Mouse (Mus musculus): ENCODE measurements around the gene Heg1. TPM values are rescaled to one million over a fixed set of nuclear protein-coding genes. Genes with fewer than 3 reads are reported as not detected.
A peak's percentile ranks its signal among the peaks of the same experiment; 100 is the strongest.

Heg1 gene
- polyA plus RNA-seq, 3 experiments from 2014 or later = 28.3 to 33.9 (median 29.1) TPM

GRCm38 (mm10) chr16:33677313-33677690 is 6.9 kb upstream of the Heg1 start:
- ATAC-seq = no peak

GRCm38 (mm10) chr16:33677901-33678300 is 6.3 kb upstream of the Heg1 start:
- no peak for ATAC-seq

- ATAC-seq = no peak
Observed at GRCm38 (mm10) chr16:33680271-33680670, 3.9 kb upstream of the Heg1 start.

GRCm38 (mm10) chr16:33680816-33681215 is 3.4 kb upstream of the Heg1 start:
- ATAC-seq = no peak

DNA sequence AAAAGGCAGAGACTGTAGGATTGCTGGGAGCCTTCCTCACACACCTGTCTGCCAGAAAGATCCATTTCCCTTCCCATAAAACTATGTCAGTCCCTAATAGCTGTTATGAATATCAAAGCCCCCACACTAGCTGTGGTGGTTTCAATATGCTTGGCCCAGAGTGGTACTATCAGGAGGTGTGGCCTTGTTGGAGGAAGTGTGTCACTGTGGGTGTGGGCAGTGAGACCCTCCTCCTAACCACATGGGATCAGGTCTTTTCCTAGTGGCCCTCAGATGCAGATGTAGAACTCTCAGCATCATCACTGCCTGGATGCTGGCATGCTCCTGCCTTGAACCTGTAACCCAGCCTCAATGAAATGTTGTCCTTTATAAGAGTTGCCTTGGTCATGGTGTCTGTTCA is 2.5 kb upstream of the Heg1 start:
- ATAC-seq = no peak

DNA sequence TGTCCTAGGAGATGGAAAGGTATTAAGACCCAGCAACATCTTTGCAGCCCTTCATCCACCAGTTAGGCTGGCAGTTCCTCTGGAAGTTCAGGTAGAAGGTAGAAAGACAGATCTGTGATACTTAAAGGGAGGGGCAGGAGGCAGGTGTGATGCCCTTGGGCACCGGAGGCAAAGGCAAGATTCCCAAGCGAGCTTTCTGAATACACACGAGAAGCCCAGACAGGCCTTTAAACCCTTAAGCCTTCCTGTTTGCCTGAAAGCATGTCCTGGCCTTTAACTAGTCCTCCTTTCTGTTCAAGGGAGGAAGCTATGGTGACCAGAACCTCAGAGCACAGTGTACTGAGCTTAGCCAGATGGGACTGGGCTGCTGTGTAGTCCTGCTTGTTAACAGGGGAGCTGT is 1.5 kb upstream of the Heg1 start:
- no peak for ATAC-seq

DNA sequence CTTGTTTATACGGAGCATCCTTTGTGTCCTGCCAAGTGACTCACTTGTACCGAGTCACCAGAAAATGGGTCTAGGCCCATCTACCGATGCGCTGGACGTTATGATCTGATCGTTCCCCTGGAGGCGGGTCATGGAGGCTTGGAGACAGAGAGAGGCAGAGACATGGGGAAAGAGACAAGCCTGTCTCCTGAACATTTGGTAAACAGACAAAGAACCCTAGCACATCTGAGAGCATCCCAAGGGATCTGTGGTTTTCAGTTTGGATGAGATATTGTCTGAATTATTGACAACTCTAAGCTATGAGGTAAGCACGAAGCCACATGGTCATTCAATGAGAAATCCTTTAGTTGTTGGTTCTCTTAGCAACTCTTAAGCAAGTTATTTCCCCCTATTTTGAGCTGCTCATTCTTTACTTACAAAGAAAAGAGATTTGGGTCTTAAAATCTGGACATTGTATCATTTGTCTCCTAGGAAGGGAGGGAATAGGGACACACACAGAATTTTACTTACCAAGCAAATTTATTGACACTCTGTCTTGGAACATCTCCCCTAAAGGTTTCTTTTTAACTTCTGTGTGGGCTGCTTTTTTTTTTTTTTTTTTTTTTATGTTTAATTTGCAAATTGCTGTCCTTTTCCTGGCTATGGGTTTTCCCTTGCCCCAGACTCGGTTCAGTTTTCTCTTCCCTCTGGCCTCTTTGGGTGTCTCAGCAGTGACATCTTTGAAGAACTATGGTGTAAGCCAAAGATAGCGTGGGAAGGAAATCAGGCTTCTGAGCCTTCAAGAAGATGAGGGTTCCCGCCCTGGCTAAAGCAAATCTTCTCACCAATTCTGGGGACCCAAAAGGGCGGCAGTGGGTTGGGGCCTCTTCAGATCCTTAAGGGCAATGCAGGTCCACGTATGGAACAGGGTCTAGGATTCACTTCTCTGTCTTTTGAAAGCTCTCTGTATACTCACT is 686 bp upstream of the Heg1 start:
- ATAC-seq = peak; percentile 11

DNA sequence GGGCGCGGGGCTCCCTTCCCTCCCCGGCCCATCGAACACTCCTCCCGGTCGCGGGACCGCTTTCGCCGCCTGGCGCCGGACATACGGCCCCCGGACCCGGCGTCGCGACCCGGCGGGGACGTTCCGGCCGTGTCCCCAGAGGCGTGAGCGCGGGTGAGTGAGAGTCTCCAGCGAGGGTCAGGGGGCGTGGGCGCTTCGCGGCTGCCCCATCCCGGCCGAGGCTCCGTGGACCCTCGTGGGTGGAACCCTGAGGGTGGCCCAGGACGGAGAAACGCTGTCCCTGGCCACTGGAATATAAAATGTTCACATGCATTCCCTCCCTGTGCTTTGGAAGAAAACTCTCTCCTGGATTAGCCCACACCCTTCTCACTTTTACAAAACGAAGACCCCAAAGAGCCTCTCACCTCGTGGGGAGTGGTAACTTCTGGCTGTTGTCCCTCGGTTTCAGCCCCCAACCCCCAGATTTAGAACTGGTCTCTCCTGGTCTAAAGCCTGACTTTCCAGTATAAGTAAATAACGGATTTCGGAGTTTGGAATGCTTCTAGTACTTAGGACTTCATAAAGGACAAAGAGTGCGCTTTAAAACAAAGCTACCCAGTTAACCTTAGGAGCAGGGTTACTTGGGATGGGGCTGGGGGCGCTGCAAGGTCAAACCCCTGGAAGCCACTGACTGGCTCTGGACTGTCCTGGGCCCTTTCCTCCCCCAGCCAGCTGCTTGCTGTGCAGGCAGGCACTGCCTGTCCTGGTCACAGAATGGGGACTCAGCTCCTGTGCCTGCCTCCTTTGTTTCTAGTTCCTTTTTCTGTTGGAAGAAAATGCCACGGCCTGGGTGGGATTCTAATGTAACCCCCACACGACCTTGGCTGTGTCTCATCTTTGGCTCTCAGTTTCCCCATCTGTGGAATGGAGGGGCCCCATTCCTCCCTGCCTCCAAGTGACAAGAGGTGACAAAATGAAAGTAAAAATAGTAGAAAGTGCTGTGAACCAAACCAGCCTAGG is 832 bp downstream of the Heg1 start:
- peak; percentile 21 for ATAC-seq

DNA sequence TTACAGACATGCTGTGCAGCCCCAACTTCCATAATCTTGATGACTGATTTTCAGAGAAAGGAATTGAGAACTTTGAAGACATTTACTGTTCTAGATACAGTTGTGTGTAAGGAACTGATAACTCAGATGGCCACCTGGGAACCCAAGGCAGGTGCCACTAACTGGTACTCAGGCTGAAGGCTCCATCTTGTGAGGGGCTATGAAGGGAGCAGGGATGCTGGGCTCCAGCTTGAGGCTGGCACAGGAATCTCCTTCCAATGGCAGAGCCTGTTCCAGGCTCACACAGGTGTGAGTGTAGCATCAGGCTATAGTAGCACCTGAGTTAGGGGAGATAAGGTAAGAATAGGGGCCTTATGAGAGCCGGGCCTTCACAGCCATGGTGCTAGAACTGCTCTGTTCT is 1.9 kb downstream of the Heg1 start:
- no peak for ATAC-seq

DNA sequence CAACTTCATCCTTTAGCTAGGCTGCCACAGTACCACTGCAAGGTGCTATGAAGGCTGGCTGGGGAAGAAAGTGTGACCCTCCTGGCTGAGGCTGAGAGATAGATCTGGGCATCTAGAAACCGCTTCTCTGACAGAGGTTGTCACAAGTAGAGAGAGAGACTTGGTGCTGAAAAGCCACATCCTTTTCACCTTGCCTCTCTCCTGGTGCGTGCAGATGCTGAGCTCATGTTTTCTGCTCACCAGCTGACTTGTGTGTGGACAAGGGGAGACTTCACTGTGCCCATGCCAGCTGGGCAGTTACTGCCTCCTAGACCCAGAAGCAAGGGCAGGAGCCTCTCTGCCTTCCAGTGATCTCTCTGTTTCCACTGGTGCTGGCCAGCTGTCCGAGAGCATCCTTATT is 3.6 kb downstream of the Heg1 start:
- peak; percentile 71 for ATAC-seq

DNA sequence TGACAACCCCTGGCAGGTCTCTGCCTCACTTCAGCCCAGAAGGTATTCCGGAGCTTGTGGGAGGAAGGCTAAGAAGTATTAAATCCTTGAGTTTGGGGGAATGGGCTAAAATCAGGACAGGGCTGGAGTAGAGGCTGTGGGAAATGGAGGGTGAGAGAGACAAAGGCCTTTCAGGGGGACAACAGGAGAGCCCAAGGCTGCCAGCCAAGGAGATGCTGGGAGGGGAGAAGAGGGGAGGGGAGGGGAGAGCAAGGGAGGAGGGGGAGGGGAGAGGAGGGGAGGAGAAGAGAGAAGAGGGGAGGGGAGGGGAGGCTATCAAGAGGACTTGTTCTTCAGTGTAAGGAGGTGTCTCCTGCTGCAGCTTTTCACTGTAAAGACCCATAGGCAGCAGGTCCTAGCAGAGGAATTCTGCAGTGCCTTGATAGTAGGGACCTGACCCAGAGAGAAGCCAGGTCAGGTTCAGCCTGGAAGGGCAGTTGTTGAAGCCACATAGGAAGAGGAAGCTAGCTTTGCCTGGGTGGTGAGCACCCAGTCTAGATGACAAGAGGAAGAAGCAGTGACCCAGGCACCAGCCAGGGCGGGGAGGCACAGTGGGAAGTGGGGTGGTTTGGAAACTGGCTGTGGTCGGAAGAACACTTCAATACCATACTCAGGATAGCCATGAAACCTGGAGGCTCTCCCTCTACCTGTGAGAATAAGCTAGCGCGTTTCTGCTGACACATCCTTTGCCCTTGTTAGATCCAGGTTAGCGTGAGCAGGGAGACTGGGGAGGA is 7.0 kb downstream of the Heg1 start:
- ATAC-seq = peak; percentile 38

DNA sequence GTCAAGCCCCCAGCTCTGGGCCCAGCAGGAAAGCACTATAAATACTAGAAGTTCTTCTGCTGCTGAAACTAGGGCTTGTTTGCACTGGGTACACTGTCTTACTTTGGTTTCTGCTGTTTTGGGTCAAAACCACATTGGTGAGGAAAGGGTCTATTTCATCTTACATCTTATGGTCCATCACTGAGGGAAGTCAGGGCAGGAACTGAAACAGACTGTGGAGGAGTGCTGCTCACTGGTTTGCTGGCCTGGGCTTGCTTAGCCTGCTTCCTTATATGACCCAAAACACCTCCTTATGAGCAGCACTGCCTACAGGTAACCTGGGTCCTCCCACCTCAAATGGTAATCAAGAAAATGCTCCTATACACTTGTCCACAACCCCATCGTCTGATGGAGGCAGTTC is 9.4 kb downstream of the Heg1 start:
- ATAC-seq = no peak

GRCm38 (mm10) chr16:33696811-33697575 is 12.8 kb downstream of the Heg1 start:
- no peak for ATAC-seq

DNA sequence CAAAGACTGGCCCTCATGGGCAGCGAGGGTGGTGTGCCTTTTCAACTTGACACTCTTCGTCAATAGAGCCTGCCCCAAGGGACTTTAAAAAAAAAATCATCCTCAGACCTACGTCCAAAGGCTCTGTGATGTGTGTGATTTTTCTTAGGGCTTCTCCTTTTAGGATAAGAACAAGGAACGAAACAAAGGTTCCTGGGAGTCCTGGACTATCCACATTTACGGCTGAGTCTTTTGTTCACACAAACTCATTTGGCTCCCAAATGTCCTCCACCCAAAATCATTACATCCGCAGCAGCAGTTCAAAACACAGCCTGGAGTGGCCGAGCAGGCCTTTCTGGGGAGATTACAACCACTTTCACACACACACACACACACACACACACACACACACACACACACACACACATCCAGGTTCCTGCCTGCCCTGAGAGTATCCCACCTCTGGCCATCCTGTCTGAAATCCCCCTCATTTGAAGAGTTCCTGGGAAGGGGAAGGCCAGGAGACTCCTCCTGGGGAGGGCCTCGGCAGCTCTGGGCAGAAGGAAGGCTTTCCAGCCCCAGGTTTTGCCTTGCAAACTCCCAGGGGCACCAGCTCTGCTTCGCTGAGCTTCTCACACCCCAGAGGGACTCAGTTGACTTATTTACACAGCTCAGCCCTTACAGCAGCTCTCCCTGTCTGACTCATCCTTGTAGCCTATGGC is 13.6 kb downstream of the Heg1 start:
- ATAC-seq = no peak

GRCm38 (mm10) chr16:33698277-33698790 is 14.2 kb downstream of the Heg1 start:
- peak; percentile 92 for ATAC-seq

DNA sequence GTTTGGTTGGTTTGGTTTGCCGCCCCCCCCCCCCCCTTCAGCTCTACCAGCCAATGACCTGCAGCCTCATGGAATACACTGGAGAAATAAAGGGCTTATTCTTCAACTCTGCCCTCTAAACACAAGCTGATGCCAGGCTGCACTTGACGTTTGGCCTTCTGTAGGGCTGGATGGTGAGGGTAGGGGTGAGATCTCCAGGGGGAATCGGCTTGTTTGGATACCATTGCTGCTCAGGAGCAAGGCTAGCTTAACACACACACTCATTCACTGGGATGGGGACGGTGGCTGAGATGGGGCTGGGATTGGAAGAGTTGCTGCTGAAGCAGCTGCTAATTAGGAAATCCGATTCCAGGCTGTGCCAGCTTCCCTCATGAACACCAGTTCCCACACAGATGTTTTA is 16.4 kb downstream of the Heg1 start:
- ATAC-seq = no peak

- no peak for ATAC-seq
Observed at GRCm38 (mm10) chr16:33701872-33702271, 17.7 kb downstream of the Heg1 start.

GRCm38 (mm10) chr16:33704289-33704688 is 20.1 kb downstream of the Heg1 start:
- ATAC-seq = no peak

- no peak for ATAC-seq
Observed at GRCm38 (mm10) chr16:33705258-33705657, 21.1 kb downstream of the Heg1 start.

- no peak for ATAC-seq
Observed at GRCm38 (mm10) chr16:33706111-33706890, 22.1 kb downstream of the Heg1 start.

Data from inflammation-experienced regulatory T-cells, adult 6 months (primary cell).